Mouse (Mus musculus) MEL (cell line): ENCODE results near the gene Zswim9. TPM values are rescaled to one million over a fixed set of nuclear protein-coding genes. Genes with fewer than 3 reads are reported as not detected.

Experiments
- DNase-seq: peaks from one replicate; pipeline ENCODE4 v3.0.0; 2011; ENCODE audit warnings: low read depth, low spot score
- H3K27ac ChIP-seq: 2 replicates; pipeline ENCODE4 v1.5.1; 2012; ENCODE audit warnings: low read depth, mild to moderate bottlenecking, control low read depth, low read length, moderate library complexity; ENCODE audit not compliant: control insufficient read depth
- H3K27me3 ChIP-seq, 2 experiments: fragments of 150-350 bp in 1 of 2; sonication (generic) in 1 of 2; 2 replicates each; pipeline ENCODE4 v1.6.1; 2012; ENCODE audit warnings: low read length in 2 of 2, mild to moderate bottlenecking in 2 of 2, improper control_type of control experiment in 1 of 2, moderate library complexity in 1 of 2; ENCODE audit not compliant: insufficient read depth in 2 of 2, control insufficient read depth in 1 of 2
- H3K36me3 ChIP-seq, 2 experiments: 2 replicates each; pipeline ENCODE4 v1.6.1; 2012 to 2014; ENCODE audit warnings: low read length in 2 of 2, improper control_type of control experiment in 1 of 2, inconsistent platforms in 1 of 2, mild to moderate bottlenecking in 1 of 2; ENCODE audit not compliant: insufficient read depth in 2 of 2, control insufficient read depth in 1 of 2
- H3K4me1 ChIP-seq, 2 experiments: fragments of 150-350 bp in 1 of 2; sonication (generic) in 1 of 2; 2 replicates each; pipeline ENCODE4 v1.6.1; 2012; ENCODE audit warnings: low read length in 2 of 2, improper control_type of control experiment in 1 of 2, mild to moderate bottlenecking in 1 of 2; ENCODE audit not compliant: insufficient read depth in 2 of 2, control insufficient read depth in 1 of 2
- H3K4me3 ChIP-seq, 2 experiments: fragments of 150-350 bp in 1 of 2; sonication (generic) in 1 of 2; 2 replicates each; pipeline ENCODE4 v1.5.1; 2012; ENCODE audit warnings: low read depth in 2 of 2, low read length in 2 of 2, mild to moderate bottlenecking in 2 of 2, moderate library complexity in 2 of 2, control low read depth in 1 of 2, improper control_type of control experiment in 1 of 2; ENCODE audit not compliant: control insufficient read depth in 1 of 2, insufficient read depth in 1 of 2
- H3K79me2 ChIP-seq: 2 replicates; pipeline ENCODE4 v1.6.1; 2012; ENCODE audit warnings: mild to moderate bottlenecking, low read length, moderate library complexity; ENCODE audit not compliant: control insufficient read depth, poor library complexity, insufficient read depth
- H3K9ac ChIP-seq: 2 replicates; pipeline ENCODE4 v1.6.1; 2012; ENCODE audit warnings: low read depth, mild to moderate bottlenecking, control low read depth, low read length, moderate library complexity; ENCODE audit not compliant: control insufficient read depth, poor library complexity, severe bottlenecking
- H3K9me3 ChIP-seq: fragments of 150-350 bp; sonication (generic); replicated peaks from 2 replicates; pipeline ENCODE4 v1.6.1; 2012; ENCODE audit warnings: mild to moderate bottlenecking, low read length, improper control_type of control experiment, moderate library complexity; ENCODE audit not compliant: insufficient read depth
- BHLHE40 ChIP-seq: IDR thresholded peaks from 2 replicates; pipeline ENCODE4 v1.6.1; 2012; ENCODE audit warnings: low read depth, mild to moderate bottlenecking, inconsistent platforms, low read length, improper control_type of control experiment, borderline replicate concordance
- CHD1 ChIP-seq: IDR thresholded peaks from 2 replicates; pipeline ENCODE4 v1.6.1; 2012; ENCODE audit warnings: low read depth, mild to moderate bottlenecking, inconsistent platforms, low read length, improper control_type of control experiment
- CHD2 ChIP-seq: IDR thresholded peaks from 2 replicates; pipeline ENCODE4 v1.6.1; 2011; ENCODE audit warnings: low read length, improper control_type of control experiment
- ELF1 ChIP-seq: IDR thresholded peaks from 2 replicates; pipeline ENCODE4 v1.6.1; 2014; ENCODE audit warnings: low read depth, mild to moderate bottlenecking, inconsistent platforms, low read length, improper control_type of control experiment, moderate library complexity
- EP300 ChIP-seq, 2 experiments: IDR thresholded peaks; 2 replicates each; pipeline ENCODE4 v1.6.1; 2011; ENCODE audit warnings: improper control_type of control experiment in 2 of 2, low read length in 2 of 2, low read depth in 1 of 2, mild to moderate bottlenecking in 1 of 2
- ETS1 ChIP-seq: IDR thresholded peaks from 2 replicates; pipeline ENCODE4 v1.6.1; 2012; ENCODE audit warnings: low read depth, mild to moderate bottlenecking, inconsistent platforms, low read length, improper control_type of control experiment, moderate library complexity
- HCFC1 ChIP-seq: IDR thresholded peaks from 2 replicates; pipeline ENCODE4 v1.6.1; 2012; ENCODE audit warnings: low read depth, mild to moderate bottlenecking, inconsistent platforms, low read length, improper control_type of control experiment, moderate library complexity
- JUND ChIP-seq: IDR thresholded peaks from 2 replicates; pipeline ENCODE4 v1.6.1; 2011; ENCODE audit warnings: low read depth, mild to moderate bottlenecking, improper control_type of control experiment, low read length
- KAT2A ChIP-seq: conservative IDR thresholded peaks from 2 replicates; pipeline ENCODE4 v1.6.1; 2012; ENCODE audit warnings: low read depth, low read length, improper control_type of control experiment, inconsistent platforms
- MXI1 ChIP-seq: IDR thresholded peaks from 2 replicates; pipeline ENCODE4 v1.6.1; 2011; ENCODE audit warnings: mild to moderate bottlenecking, low read depth, low read length, improper control_type of control experiment
- MYB ChIP-seq: IDR thresholded peaks from 2 replicates; pipeline ENCODE4 v1.6.1; 2011; ENCODE audit warnings: mild to moderate bottlenecking, low read depth, low read length, improper control_type of control experiment
- NELFE ChIP-seq: IDR thresholded peaks from 2 replicates; pipeline ENCODE4 v1.6.1; 2011; ENCODE audit warnings: low read depth, low read length, improper control_type of control experiment
- NRF1 ChIP-seq: IDR thresholded peaks from 2 replicates; pipeline ENCODE4 v1.6.1; 2014; ENCODE audit warnings: low read depth, mild to moderate bottlenecking, inconsistent platforms, low read length, improper control_type of control experiment, moderate library complexity; ENCODE audit not compliant: poor library complexity, insufficient read depth, severe bottlenecking
- POLR2AphosphoS5 ChIP-seq: IDR thresholded peaks from 2 replicates; pipeline ENCODE4 v1.6.1; 2012; ENCODE audit warnings: low read depth, borderline replicate concordance, mild to moderate bottlenecking, inconsistent platforms, low read length, moderate library complexity, mixed read lengths
- RAD21 ChIP-seq: IDR thresholded peaks from 2 replicates; pipeline ENCODE4 v1.6.1; 2011; ENCODE audit warnings: mild to moderate bottlenecking, low read depth, low read length, improper control_type of control experiment
- SIN3A ChIP-seq: IDR thresholded peaks from 2 replicates; pipeline ENCODE4 v1.6.1; 2012; ENCODE audit warnings: low read length, improper control_type of control experiment, inconsistent platforms
- SMC3 ChIP-seq: IDR thresholded peaks from 2 replicates; pipeline ENCODE4 v1.6.1; 2011; ENCODE audit warnings: low read depth, low read length, improper control_type of control experiment
- TCF12 ChIP-seq: IDR thresholded peaks from 2 replicates; pipeline ENCODE4 v1.6.1; 2014; ENCODE audit warnings: low read depth, mild to moderate bottlenecking, inconsistent platforms, low read length, improper control_type of control experiment, moderate library complexity
- UBTF ChIP-seq: IDR thresholded peaks from 2 replicates; pipeline ENCODE4 v1.6.1; 2012; ENCODE audit warnings: low read depth, mild to moderate bottlenecking, inconsistent platforms, low read length, improper control_type of control experiment, moderate library complexity, borderline replicate concordance; ENCODE audit not compliant: insufficient read depth
- USF2 ChIP-seq, 2 experiments: IDR thresholded peaks; 2 replicates each; pipeline ENCODE4 v1.6.1; 2011 to 2012; ENCODE audit warnings: improper control_type of control experiment in 2 of 2, low read length in 2 of 2, borderline replicate concordance in 1 of 2, inconsistent platforms in 1 of 2, low read depth in 1 of 2, mild to moderate bottlenecking in 1 of 2; ENCODE audit not compliant: insufficient read depth in 1 of 2
- ZC3H11A ChIP-seq: IDR thresholded peaks from 2 replicates; pipeline ENCODE4 v1.6.1; 2012; ENCODE audit warnings: low read depth, mild to moderate bottlenecking, inconsistent platforms, low read length, improper control_type of control experiment
- ZKSCAN1 ChIP-seq: IDR thresholded peaks from 2 replicates; pipeline ENCODE4 v1.6.1; 2012; ENCODE audit warnings: low read depth, mild to moderate bottlenecking, inconsistent platforms, low read length, improper control_type of control experiment, moderate library complexity
- ZNF384 ChIP-seq: IDR thresholded peaks from 2 replicates; pipeline ENCODE4 v1.6.1; 2012; ENCODE audit warnings: low read depth, mild to moderate bottlenecking, inconsistent platforms, low read length, improper control_type of control experiment
- polyA plus RNA-seq, 2 experiments: library from polyadenylated mRNA; stranded (reverse) in 1 of 2; unstranded in 1 of 2; fragments of >175 nt in 1 of 2; fragments of >200 nt in 1 of 2; gene quantifications; 2 replicates each; pipeline versions ENCODE4 v1.2.1 to v1.2.4; 2012; ENCODE audit warnings: low replicate concordance in 2 of 2, low read depth in 1 of 2; ENCODE audit not compliant: insufficient read length in 2 of 2, insufficient read depth in 1 of 2, missing spikeins in 1 of 2
- total RNA-seq: library from RNA; depleted of rRNA; stranded (reverse); fragments of 300-350 nt; gene quantifications from 2 replicates; pipeline ENCODE4 v1.2.3, GENCODE M21; 2012

The Zswim9 gene
- total and polyA plus RNA-seq, 3 experiments: 6.1 to 46.6 (median 7.7) TPM

GRCm38 (mm10) chr7:13264396-13264795 lies 14.1 kb downstream of the Zswim9 start:
- no peak for DNase-seq
- Histone ChIP-seq H3K9me3 (no peaks in the 10 kb centered on the region), H3K36me3 (no peaks in the 10 kb centered on the region), H3K9ac (no peak overlapping the region), H3K4me1 (no peaks in the 10 kb centered on the region), H3K79me2 (no peaks in the 10 kb centered on the region), H3K27me3 (no peaks in the 10 kb centered on the region), H3K27ac (no peak overlapping the region), H3K4me3 (no peak overlapping the region)
- TF ChIP-seq USF2 (IDR thresholded peaks at IDR 0.05; ENCODE audit: borderline replicate concordance in 1 of 2, insufficient read depth in 1 of 2, low read depth in 1 of 2, low read length in 2 of 2) (no peak), UBTF (no peak), CHD2 (no peak), RAD21 (no peak), SMC3 (no peak), ZKSCAN1 (no peak), ELF1 (no peak), NRF1 (no peak), TCF12 (no peak), KAT2A (no peak), SIN3A (no peak), POLR2AphosphoS5 (no peak), ZC3H11A (no peak), JUND (no peak), ETS1 (no peak), NELFE (no peak), MXI1 (no peak), BHLHE40 (no peak)

- H3K9me3 ChIP-seq: no peaks in the 10 kb centered on the region
- no peaks in the 10 kb centered on the region for H3K4me1 ChIP-seq
Observed at GRCm38 (mm10) chr7:13263851-13264250, 14.7 kb downstream of the Zswim9 start.

More at GRCm38 (mm10) chr7:13263851-13264250, 14.7 kb downstream of the Zswim9 start:
- no peaks in the 10 kb centered on the region for H3K27me3 ChIP-seq
- no peak for TF ChIP-seq BHLHE40
- no peak for TF ChIP-seq CHD1
- no peak for TF ChIP-seq ZNF384
- TF ChIP-seq ZKSCAN1: no peak
- TF ChIP-seq EP300 (IDR thresholded peaks at IDR 0.05; ENCODE audit: low read depth in 1 of 2, low read length in 2 of 2): no peak
- TF ChIP-seq MXI1: no peak
- TF ChIP-seq HCFC1: no peak
- no peak for TF ChIP-seq MYB
- no peak for TF ChIP-seq NRF1
- no peaks in the 10 kb centered on the region for H3K79me2 ChIP-seq
- no peak overlapping the region for H3K27ac ChIP-seq
- H3K36me3 ChIP-seq: no peaks in the 10 kb centered on the region
- H3K9ac ChIP-seq: no peak overlapping the region
- H3K4me3 ChIP-seq: no peak overlapping the region
- DNase-seq: no peak
